Mouse (Mus musculus): Measurements from ENCODE around the gene Nrp2. TPM values are rescaled to one million over a fixed set of nuclear protein-coding genes. Genes with fewer than 3 reads are reported as not detected.

Gene Nrp2
- polyA plus RNA-seq, 1 experiment, result 2.0 TPM

DNA sequence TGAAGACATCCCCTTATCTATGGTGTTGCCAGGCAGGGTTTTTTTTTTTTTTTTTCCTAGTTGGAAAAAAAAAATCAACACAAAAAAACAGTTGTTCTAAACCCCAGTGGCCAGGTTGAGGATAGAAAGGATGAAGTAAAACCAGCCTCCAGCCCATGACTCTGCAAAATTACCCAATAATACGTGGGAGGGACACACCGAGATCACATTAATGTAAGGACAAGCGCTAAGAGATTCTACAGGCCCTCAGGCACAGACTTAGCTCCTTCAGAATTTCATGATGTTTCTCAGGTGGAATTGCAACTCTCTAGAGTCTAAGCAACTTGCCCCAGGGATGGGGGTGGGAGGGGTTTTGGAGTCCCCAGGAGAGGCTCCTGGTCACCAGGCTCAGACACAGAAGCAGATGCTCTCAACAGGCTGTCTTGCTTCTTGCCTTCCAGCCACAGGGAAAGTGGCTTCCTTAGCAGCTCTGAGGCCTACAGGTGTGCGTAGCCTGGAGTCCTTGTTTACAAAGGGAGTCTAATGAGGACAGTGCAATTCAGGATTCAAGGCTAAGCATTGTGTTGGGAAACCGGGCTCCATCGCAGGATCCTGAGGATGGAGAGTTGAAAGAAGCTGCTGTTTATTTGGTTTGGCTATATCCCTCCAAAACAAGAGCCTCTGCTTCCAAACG lies 49.7 kb downstream of the Nrp2 start:
- H3K4me1 ChIP-seq (ENCODE audit: control insufficient read depth, insufficient read depth, low read length), result no peaks in the 10 kb centered on the region
- TF ChIP-seq CTCF (IDR thresholded peaks at IDR 0.05; ENCODE audit: control insufficient read depth, insufficient read depth, insufficient replicate concordance, low read depth, low read length), result no peak
- no peak for TF ChIP-seq POLR2A (IDR thresholded peaks at IDR 0.05; ENCODE audit: control insufficient read depth, low read depth, low read length)
- H3K4me3 ChIP-seq (ENCODE audit: control insufficient read depth, low read depth, low read length), result no peak overlapping the region
- H3K36me3 ChIP-seq (ENCODE audit: control insufficient read depth, insufficient read depth, low read length), result no peaks in the 10 kb centered on the region
- no peak overlapping the region for H3K27ac ChIP-seq (ENCODE audit: control insufficient read depth, insufficient read depth, low read depth, low read length)
- H3K27me3 ChIP-seq (ENCODE audit: control insufficient read depth, insufficient read depth, low read length), result no peaks in the 10 kb centered on the region

DNA sequence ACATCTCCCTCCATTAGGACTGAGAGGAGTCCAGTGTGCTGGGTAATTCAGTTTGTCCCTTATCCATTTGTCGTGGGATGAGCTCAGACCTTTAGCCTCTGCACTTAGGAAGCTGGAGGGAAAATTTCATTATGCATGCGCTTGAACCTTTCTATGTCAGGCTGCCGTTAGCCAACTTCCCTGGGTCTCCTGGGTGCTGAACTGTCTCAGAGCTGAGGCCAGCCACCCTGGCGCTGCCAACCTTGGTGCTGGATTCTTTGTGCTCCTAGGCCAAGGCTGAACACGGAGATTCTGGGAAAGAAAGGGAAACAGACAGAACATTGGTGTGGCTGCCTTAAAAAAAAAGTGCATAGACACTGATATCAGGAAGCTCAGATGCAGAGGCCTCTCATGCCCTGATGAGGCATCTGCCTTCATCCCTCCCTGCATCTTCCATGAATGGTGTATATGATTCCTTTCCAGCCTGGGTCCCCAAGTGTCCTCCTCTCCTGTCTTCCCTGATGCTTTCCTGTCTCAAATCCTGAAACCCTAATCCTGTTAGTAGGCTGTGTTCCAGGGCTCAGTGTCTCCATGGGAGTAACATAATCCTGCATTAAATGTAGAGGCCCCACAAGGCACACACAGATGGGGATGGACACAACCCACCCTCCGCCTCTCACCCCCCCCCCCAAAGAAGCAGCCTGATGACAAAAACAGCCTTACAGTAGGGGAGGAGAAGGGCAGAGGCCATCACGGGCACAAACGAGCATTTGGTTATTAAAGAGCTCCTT lies 51.2 kb downstream of the Nrp2 start:
- no peak for TF ChIP-seq CTCF (IDR thresholded peaks at IDR 0.05; ENCODE audit: control insufficient read depth, insufficient read depth, insufficient replicate concordance, low read depth, low read length)
- Histone ChIP-seq H3K4me1 (ENCODE audit: control insufficient read depth, insufficient read depth, low read length) (no peaks in the 10 kb centered on the region), H3K27ac (ENCODE audit: control insufficient read depth, insufficient read depth, low read depth, low read length) (no peak overlapping the region), H3K27me3 (ENCODE audit: control insufficient read depth, insufficient read depth, low read length) (no peaks in the 10 kb centered on the region), H3K36me3 (ENCODE audit: control insufficient read depth, insufficient read depth, low read length) (no peaks in the 10 kb centered on the region), H3K4me3 (ENCODE audit: control insufficient read depth, low read depth, low read length) (no peak overlapping the region)

DNA sequence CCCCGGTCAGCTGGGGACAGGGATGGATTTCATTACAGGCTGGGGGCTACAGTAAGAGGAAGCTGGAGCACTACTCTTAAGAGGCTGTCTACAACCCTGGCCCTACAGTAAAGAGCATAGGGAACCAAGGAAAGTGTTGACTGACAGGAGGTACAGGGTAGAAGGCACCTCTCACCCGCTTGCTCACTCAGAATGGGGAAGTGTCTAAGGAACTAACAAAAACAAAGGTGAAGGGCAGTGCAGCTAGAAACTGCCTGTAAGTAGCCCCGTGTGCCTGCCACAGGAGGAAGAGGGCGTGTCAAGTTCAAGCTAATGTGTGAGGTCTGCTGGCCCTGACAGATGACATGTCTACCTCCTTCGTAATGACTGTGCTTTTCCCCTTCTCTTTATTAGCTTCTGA lies 57.0 kb downstream of the Nrp2 start:
- Histone ChIP-seq H3K27ac (ENCODE audit: control insufficient read depth, insufficient read depth, low read depth, low read length) (no peak overlapping the region), H3K4me3 (ENCODE audit: control insufficient read depth, low read depth, low read length) (no peak overlapping the region), H3K27me3 (ENCODE audit: control insufficient read depth, insufficient read depth, low read length) (no peaks in the 10 kb centered on the region), H3K4me1 (ENCODE audit: control insufficient read depth, insufficient read depth, low read length) (no peaks in the 10 kb centered on the region), H3K36me3 (ENCODE audit: control insufficient read depth, insufficient read depth, low read length) (no peaks in the 10 kb centered on the region)
- TF ChIP-seq CTCF (IDR thresholded peaks at IDR 0.05; ENCODE audit: control insufficient read depth, insufficient read depth, insufficient replicate concordance, low read depth, low read length) (no peak), POLR2A (IDR thresholded peaks at IDR 0.05; ENCODE audit: control insufficient read depth, low read depth, low read length) (no peak)

DNA sequence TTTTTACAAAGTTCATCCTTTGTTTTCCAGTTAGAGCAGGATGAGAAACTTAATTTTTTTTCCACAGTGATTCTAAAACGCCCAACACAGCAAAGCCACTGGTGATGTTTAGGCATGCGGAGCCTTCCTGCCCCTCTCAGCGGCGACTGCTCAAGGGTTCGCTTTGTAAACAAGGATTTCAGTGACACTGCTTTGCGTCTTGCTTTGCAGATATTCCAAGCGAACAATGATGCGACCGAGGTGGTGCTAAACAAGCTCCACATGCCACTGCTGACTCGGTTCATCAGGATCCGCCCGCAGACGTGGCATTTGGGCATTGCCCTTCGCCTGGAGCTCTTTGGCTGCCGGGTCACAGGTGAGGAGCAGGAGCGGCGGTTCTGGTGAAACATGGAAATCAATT lies 57.5 kb downstream of the Nrp2 start:
- Histone ChIP-seq H3K27ac (ENCODE audit: control insufficient read depth, insufficient read depth, low read depth, low read length) (no peak overlapping the region), H3K4me3 (ENCODE audit: control insufficient read depth, low read depth, low read length) (no peak overlapping the region), H3K4me1 (ENCODE audit: control insufficient read depth, insufficient read depth, low read length) (no peaks in the 10 kb centered on the region), H3K27me3 (ENCODE audit: control insufficient read depth, insufficient read depth, low read length) (no peaks in the 10 kb centered on the region), H3K36me3 (ENCODE audit: control insufficient read depth, insufficient read depth, low read length) (no peaks in the 10 kb centered on the region)
- TF ChIP-seq CTCF (IDR thresholded peaks at IDR 0.05; ENCODE audit: control insufficient read depth, insufficient read depth, insufficient replicate concordance, low read depth, low read length), result no peak
- no peak for TF ChIP-seq POLR2A (IDR thresholded peaks at IDR 0.05; ENCODE audit: control insufficient read depth, low read depth, low read length)

DNA sequence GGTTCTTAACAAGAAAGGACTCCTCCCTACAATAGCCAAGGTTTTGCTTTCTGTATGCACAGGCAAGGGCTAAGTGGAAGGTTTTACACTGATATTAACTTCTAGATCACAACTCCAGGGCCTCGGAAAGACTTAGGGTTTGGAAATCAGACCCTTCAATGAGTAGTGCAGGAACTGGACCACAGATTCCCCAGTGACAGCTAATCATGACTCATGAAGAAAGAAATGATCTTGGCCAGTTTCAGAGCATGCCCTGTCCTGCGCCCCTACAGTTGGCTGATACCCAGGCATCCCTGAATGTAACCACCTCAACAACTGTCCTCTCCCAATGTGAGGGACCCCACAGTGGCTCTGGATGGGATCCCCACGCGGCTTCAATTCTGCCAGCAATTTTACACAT lies 60.7 kb downstream of the Nrp2 start:
- Histone ChIP-seq H3K36me3 (ENCODE audit: control insufficient read depth, insufficient read depth, low read length) (no peaks in the 10 kb centered on the region), H3K27me3 (ENCODE audit: control insufficient read depth, insufficient read depth, low read length) (no peaks in the 10 kb centered on the region), H3K4me1 (ENCODE audit: control insufficient read depth, insufficient read depth, low read length) (no peaks in the 10 kb centered on the region), H3K27ac (ENCODE audit: control insufficient read depth, insufficient read depth, low read depth, low read length) (no peak overlapping the region), H3K4me3 (ENCODE audit: control insufficient read depth, low read depth, low read length) (no peak overlapping the region)
- TF ChIP-seq CTCF (IDR thresholded peaks at IDR 0.05; ENCODE audit: control insufficient read depth, insufficient read depth, insufficient replicate concordance, low read depth, low read length), result no peak
- no peak for TF ChIP-seq POLR2A (IDR thresholded peaks at IDR 0.05; ENCODE audit: control insufficient read depth, low read depth, low read length)

- Histone ChIP-seq H3K27ac (ENCODE audit: control insufficient read depth, insufficient read depth, low read depth, low read length) (no peak overlapping the region), H3K4me1 (ENCODE audit: control insufficient read depth, insufficient read depth, low read length) (no peaks in the 10 kb centered on the region), H3K4me3 (ENCODE audit: control insufficient read depth, low read depth, low read length) (no peak overlapping the region), H3K36me3 (ENCODE audit: control insufficient read depth, insufficient read depth, low read length) (no peaks in the 10 kb centered on the region), H3K27me3 (ENCODE audit: control insufficient read depth, insufficient read depth, low read length) (no peaks in the 10 kb centered on the region)
- TF ChIP-seq POLR2A (IDR thresholded peaks at IDR 0.05; ENCODE audit: control insufficient read depth, low read depth, low read length) (no peak), CTCF (IDR thresholded peaks at IDR 0.05; ENCODE audit: control insufficient read depth, insufficient read depth, insufficient replicate concordance, low read depth, low read length) (no peak)
These were observed 62.1 kb downstream of the Nrp2 start for GRCm38 (mm10) chr1:62765171-62765570.

DNA sequence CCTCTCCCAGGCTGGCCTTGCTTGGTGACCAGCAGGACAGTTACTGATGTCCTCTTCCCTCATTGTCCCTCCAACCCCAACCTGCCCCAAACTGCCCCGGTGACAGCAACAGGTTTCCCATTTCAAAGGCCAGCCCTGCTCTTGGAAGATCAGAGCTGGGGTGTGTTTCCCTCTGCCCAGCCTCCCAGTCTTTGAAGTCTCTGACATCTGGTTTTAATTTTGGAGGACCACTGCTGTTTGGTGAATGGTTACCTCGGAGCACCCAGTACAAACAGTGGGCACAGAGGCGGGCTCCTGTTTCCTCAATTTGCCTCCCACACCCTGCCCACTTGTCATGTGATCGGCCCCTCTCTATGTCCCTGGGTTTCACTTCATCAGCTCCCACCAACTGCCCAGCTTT lies 63.7 kb downstream of the Nrp2 start:
- Histone ChIP-seq H3K36me3 (ENCODE audit: control insufficient read depth, insufficient read depth, low read length) (no peaks in the 10 kb centered on the region), H3K4me1 (ENCODE audit: control insufficient read depth, insufficient read depth, low read length) (no peaks in the 10 kb centered on the region), H3K4me3 (ENCODE audit: control insufficient read depth, low read depth, low read length) (no peak overlapping the region), H3K27ac (ENCODE audit: control insufficient read depth, insufficient read depth, low read depth, low read length) (no peak overlapping the region), H3K27me3 (ENCODE audit: control insufficient read depth, insufficient read depth, low read length) (no peaks in the 10 kb centered on the region)
- no peak for TF ChIP-seq POLR2A (IDR thresholded peaks at IDR 0.05; ENCODE audit: control insufficient read depth, low read depth, low read length)
- no peak for TF ChIP-seq CTCF (IDR thresholded peaks at IDR 0.05; ENCODE audit: control insufficient read depth, insufficient read depth, insufficient replicate concordance, low read depth, low read length)
